Mouse (Mus musculus): ENCODE measurements around the gene Cacna1g.
A peak's percentile ranks its signal among the peaks of the same experiment; 100 is the strongest.

Cacna1g gene

DNA sequence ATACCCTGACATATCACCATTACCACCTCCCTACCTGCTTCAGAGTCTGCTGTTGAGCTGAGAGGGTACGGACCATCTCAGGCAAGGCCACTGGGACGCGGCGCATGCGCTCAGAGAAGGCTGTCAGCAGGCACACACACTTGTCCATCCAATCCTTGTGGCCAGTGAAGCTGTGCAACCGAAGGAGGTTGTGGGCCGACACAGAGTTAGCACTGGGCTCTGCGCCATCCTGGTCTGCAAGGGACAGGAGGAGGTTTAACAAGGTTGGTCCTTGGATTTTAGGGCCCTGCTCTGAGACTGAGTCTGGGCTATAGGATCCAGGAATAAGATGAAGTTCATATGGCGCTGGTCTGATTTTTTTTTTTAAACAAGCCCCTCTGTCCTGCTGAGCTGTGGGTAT is 6.4 kb upstream of the Cacna1g start:
- no peak for DNase-seq

- DNase-seq, result no peak
Measured at GRCm38 (mm10) chr11:94477651-94478050, 3.7 kb upstream of the Cacna1g start.

DNA sequence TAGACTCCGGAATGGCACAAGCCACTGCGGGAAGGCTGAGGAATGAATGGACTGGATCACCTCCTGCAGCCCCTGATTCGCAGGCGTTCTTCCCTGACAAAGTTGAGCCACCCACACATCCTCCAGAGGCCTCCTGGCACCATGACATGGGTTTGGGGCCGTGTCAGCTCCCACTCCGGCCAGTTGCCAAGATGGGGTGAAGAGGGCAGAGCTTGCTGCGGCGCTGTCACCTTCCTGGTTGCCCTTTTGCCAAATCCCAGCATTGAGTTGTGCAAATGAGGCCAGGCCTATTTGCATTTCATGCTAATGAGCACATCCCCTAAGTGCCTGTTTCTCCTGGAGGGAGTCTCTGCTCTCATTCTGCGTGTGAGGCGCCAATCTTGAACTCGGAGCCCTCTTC is 1.7 kb upstream of the Cacna1g start:
- no peak for DNase-seq

GRCm38 (mm10) chr11:94474544-94474910 is 529 bp upstream of the Cacna1g start:
- DNase-seq, result no peak

GRCm38 (mm10) chr11:94472916-94473706 is 887 bp downstream of the Cacna1g start:
- no peak for DNase-seq

DNA sequence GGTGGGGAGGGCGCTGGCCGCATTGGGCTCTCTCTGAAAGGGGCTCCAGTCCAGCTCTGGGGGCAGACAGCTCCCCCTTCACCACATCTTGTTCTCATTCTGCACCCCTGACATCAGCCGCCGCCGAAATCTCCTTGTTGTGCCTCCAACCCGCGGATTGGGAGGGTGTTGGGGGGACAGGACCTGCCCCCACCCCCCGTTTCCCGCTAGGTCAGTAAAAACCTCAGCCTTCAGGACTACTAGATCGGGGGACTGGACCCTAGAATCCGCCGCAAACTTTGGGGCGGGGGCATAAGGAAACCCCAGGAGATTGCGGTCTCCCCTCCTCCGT is 1.4 kb downstream of the Cacna1g start:
- no peak for DNase-seq

GRCm38 (mm10) chr11:94471740-94472584 is 2.0 kb downstream of the Cacna1g start:
- DNase-seq, result no peak

DNA sequence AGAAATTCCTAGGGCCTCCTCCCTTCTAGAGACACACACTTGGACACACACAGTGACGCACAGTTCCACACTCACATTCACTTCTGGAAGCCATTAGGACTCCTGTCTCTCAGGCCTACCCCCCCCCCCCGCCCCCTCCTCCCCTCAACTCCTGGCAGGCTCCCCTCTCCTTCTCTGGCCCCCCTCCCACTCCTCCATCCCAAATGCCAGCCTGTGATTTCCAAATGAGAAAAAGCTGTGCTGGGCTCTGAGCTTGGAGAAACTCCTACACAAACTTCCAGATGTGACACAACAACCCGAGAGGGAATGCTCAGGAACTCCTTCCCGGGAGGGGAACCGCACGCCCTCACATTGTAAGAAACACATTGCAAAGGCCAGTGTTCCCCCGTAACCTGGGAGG is 3.6 kb downstream of the Cacna1g start:
- no peak for DNase-seq

- DNase-seq, result no peak
Measured at GRCm38 (mm10) chr11:94469136-94470064, 4.6 kb downstream of the Cacna1g start.

- peak; percentile 81 for DNase-seq
Measured at GRCm38 (mm10) chr11:94468582-94469064, 5.4 kb downstream of the Cacna1g start.

DNA sequence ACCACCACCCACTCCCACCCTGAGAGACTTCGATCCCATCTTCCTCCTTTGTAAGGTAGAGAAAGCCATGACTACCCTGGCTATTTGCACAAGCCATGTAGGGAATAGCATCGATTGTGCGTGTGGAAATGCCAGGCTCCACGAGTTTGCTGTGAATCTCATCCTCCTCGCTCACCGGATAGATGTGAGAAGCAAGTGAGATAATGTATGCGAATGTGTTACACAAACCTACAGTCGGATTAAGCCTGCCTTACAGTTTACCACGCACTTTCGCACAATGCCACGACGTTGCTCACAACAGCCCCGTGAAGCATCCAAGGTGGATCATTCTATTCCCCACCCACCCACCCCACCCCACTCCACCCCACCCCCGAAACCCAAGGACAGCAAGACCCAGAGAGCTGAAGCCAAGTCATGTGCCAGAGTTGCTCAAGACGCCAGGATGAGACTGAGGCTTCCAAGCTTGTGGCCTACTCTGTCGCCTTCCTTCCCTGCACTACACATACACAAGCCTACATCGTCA is 7.6 kb downstream of the Cacna1g start:
- DNase-seq, result no peak

DNA sequence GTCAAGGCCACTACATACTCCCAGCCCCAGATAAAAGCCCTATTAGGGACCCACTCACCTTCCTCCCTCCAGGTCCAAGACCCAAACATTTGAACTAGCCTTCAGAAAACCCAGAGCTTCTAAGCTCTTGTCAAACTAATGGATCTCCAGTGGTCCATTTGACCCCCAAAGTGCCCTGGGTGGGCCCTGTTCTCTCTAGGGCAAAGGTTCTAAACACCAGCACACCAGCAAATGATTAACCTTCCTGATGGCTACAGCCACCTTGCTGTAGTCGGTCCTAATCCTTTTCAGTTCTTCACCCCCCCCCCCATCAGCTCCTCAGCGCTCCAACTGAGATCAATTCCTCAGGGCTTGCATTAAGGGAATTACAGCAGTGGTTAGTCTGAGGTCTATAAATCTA is 9.8 kb downstream of the Cacna1g start:
- no peak for DNase-seq

DNA sequence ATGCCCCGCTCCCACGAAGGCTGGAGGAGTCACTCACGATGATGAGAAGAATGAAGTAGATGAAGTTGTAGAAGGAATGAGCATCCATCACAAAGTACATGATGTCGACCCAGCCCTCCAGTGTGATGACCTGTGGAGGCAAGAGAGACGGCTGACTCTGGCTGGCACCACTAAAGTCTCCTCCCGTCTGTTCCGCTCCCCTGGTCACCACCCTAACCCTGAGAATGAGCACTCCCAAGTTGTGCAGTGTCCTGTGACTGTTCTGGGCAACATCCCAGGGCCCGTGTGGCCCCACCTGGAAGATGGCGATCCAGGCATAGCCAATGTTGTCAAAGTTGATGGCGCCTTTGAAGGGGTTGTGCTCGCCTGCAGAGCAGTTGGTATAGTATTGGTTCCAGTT is 12.1 kb downstream of the Cacna1g start:
- DNase-seq, result no peak

DNA sequence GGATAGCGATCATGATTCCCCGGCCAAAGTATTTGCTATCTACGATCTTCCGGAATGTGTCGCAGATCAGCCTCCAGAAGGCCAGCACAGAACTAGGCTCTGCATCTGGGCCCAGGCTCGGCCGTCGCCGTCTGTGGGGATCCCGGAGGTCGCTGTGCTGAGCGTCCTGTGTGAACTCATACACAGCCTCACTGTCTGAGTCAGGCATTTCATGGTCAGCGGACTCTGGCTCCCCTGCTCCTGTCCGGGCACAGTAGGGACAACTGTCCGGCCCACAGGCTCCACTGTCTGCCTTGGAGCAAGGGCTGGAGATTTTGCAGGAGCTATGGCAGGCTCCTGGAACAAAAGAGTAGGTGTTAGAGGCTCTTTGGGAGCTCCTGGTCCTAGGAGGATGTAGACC is 17.0 kb downstream of the Cacna1g start:
- no peak for DNase-seq

- no peak for DNase-seq
Measured at GRCm38 (mm10) chr11:94456347-94456746, 17.7 kb downstream of the Cacna1g start.

GRCm38 (mm10) chr11:94455161-94455820 is 18.7 kb downstream of the Cacna1g start:
- DNase-seq, result no peak

DNA sequence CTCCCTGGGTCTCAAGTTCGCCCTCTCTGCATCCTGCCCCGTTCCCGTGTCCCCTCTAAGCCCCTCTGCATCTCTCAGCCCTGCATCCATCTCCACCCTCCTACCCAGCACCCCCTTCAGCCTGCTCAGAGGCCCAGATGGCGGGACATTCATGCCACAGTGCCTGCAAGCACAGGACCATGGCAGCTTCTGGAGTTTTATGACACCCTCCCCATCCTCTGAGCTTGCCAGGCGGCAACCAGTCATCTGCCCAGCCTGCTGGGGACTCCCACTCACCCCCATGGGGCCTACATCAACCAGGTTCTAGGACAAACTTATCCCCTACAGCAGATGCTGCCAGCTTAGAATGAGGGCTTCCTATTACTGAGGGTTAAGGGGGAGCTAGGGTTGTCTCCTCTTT is 19.2 kb downstream of the Cacna1g start:
- peak; percentile 75 for DNase-seq

DNA sequence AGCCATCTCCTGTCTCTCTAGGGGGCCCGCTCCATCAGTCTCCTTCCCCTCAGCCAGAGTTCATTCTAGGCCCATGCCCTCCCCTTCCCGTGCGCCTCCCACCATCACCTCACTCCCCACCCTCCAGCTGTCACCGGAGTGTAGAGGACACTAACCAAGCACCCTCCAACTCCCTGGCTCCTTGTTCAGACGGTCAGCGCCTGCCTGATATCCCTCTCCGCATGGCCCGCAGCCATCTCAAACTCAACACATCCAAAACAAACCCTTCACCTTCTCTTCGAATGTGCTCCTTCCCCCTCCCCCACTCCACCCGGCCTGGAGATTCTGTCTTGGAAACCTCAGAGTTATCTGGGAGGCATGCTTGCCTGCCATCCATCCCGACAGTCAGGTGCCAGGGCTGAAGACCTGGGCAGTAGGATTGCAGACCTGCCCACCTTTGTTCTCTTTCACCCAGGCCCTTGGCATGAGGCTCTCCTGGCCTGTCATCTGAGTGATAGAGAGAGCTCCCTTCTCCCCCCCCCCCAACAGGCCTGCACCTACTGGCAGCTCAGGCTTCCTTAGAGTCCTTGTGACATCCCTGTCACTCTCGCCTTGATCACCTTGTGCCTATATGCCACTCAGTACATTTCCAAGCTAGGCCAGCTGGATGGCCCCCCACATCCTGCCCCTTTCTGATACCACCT is 22.8 kb downstream of the Cacna1g start:
- DNase-seq, result no peak

GRCm38 (mm10) chr11:94449886-94450285 is 24.1 kb downstream of the Cacna1g start:
- DNase-seq, result no peak

GRCm38 (mm10) chr11:94449239-94449638 is 24.8 kb downstream of the Cacna1g start:
- no peak for DNase-seq

- no peak for DNase-seq
Measured at GRCm38 (mm10) chr11:94447017-94447416, 27.0 kb downstream of the Cacna1g start.

DNA sequence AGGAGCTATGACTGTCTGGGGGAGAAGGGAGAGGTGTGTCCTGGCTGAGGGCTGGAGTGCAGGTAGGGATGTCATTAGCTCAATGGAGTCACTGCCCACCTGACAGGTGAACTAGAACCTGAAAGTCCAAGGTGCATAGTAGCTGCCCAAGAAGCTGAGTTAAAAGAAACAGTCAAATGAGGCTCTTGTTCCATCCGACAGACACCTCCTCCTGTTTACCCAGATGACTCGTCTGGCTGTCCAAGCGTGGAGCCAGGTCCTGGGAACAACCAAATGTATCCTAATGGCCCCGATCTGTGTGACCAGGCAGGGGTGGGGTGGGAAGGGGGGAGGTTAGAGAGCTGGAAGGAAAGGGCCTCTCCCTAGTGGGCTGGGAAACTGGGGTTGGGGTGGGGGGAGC is 28.7 kb downstream of the Cacna1g start:
- DNase-seq, result no peak

Measured in layer of hippocampus, adult 9-11 months (tissue).